Mouse (Mus musculus): ENCODE measurements around the gene Asgr1.

Asgr1 gene

DNA sequence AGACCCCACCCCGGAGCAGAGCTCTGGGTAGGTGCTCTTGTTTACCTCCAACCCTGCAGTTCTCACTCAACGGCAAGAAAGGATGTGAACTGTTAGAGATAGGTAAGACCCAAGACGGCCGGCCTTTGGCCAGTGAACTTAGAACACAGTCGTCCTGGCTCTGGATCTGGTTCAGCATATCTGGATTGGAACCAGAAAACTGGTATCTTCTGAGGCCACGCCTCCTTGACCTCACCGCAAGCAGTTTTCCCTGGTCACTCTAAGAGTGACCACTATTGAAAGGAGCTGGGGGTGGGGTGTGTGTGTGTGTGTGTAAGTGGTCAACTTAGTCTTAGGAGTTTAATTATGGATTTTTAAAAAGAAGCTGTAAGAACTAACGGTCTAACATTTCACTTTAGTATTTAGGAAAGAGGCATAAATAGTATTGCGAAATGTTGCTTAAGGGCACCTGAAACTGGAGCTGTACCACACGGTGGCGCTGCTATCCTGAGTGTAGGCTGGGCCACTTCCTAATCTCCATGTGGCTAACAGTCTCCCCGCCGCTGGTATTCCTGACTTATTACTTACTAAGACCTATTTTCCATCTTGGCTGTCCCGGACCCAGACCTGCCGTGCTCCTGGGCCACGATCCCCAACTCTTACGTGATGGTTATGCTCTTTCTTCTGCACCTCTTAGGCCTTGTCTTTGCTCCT is 20.6 kb downstream of the Asgr1 start:
- peak; percentile 92 for DNase-seq

DNA sequence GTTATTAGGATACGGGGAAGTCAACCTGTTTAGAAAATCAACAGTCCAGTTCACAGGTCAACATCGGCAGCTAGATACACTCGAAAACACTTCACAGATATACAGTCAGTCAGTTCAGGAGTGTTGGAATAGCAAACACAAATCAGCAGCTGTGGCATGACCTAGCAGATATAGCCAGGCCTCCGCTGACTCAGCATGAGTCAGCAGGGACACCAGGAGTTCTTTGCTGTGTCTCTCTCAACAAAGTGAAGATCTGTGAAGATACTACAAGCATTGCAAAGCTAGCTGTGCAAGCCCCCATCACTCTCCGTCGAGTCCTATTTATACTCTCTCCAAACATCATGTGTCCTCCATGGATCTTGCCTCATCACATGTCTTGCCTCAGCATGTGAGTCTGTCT is 21.7 kb downstream of the Asgr1 start:
- DNase-seq: no peak

- DNase-seq: no peak
Observed at GRCm38 (mm10) chr11:70077441-70077840, 23.6 kb downstream of the Asgr1 start.

DNA sequence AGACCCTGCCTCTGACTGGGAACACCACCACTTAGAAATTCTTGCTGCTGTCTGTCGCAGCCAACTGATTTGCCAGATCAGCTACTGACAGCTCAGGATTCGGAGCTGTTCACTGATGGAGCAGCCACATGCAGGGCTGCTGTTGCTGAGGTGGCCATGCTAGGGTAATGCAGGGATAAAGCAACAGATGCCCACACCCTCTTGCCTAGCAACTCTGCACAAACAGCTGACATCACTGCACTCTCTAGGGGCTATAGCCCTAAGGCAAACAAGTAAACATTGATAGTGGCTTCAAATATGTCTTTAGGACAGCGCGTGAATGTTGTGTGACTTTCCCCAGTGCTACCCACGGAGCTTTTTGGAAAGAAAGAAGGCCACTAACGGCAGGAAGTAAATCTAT is 25.3 kb downstream of the Asgr1 start:
- no peak for DNase-seq

DNA sequence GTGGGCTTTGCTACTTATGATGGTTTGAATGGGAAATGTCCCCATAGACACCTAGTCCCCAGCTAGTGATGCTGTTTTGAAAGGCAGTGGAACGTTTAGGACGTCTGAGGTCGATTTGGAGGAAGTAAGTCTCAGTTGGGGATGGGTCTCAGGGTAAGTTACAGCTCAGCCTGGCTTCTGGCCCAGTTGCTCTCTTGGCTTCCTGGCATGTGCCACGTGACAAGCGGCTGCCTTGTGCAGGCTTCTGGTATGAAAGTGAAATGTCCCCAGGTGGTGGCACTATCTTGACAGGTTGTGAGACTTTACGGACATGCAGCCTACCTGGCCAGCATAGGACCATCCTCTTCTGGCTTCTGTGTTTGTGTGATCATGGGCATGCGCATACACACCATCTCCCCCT is 26.0 kb downstream of the Asgr1 start:
- DNase-seq: peak in 1 of 2 experiments; percentile 45

DNA sequence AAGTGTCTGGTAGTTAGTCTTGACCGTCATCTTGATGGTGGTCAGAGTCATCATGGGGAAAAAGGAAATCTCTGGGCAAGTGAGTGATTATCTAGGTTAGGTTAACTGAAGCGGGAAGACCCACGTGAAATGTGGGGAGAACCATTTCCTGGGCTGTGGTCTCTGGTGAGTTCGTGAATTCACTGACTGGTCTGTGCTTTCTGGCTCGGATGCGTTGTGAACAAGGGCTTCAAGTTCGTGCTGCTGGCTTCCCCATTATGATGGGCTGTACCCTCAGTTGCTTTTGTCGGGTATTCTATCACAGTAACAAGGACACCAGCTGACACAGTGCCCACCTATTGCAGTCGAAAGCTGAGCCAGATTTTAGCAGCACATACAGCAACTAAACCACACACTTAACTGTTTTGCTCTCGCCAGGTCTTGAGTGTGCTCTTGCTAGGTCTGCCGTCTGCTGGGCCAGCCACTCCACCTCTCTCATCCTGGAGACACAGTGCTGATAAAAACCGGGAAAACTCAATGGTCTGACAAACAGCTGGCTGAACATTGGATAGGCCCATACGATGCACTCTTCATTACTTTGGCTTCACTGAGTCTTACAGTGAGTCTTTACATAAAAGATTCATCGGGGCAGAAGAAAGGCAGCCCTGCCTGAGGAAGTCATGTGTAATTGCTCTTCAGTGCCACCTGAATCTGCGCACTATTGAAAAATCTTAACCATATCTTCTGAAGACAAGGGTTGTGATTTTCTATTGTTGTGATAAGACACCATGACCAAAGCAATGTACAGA is 27.1 kb downstream of the Asgr1 start:
- no peak for DNase-seq

DNA sequence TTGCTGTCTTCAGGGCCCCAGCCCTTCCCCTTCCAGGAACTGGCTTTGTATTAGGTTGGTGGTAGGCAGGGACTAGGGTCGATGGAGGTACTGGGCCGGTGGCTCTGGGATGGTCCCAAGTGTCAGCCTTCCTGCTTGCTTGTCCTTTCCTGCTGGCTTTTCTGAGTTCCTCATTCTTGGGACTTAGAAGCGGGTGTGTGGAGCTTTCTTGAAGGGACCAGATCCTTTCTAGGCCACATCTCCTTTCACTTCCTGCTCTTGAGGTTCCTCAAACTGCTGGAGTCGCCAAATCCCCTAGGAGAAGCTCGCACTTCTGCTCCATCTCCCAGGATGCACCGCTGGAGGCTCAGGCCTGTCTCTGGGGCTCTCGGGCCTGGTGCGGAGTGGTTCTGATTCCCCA is 30.7 kb downstream of the Asgr1 start:
- no peak for DNase-seq

GRCm38 (mm10) chr11:70091986-70092783 is 38.3 kb downstream of the Asgr1 start, which contains the start of gene Asgr2:
TSS of gene Asgr2 (plus strand) at chr11:70092644.
- peak; percentile 22 to 47 for DNase-seq

- DNase-seq: peak; percentile 8 to 28
Observed at GRCm38 (mm10) chr11:70097396-70097795, 43.5 kb downstream of the Asgr1 start.

- DNase-seq: no peak
Observed at GRCm38 (mm10) chr11:70099102-70099501, 45.2 kb downstream of the Asgr1 start.

DNA sequence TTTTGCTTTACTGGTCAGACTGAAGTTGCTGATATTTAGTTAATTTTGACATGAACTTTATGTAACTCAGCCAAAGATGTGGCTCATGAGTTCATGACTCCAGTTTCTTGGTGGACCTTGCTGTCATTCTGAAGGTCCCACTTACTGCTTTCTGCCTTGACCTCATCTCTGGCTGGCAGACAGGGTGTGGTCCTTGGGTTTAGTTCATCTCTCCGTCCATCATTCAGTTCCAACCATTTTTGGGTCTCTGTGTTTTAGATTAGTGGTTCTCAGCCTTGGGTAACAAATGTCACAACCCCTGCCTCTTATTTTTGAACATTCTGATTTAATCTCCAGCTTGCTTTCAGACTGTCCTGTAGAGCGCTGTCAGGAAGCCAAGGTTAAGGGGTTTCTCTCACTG is 45.9 kb downstream of the Asgr1 start:
- no peak for DNase-seq

GRCm38 (mm10) chr11:70103701-70104315 is 49.9 kb downstream of the Asgr1 start:
- no peak for DNase-seq

DNA sequence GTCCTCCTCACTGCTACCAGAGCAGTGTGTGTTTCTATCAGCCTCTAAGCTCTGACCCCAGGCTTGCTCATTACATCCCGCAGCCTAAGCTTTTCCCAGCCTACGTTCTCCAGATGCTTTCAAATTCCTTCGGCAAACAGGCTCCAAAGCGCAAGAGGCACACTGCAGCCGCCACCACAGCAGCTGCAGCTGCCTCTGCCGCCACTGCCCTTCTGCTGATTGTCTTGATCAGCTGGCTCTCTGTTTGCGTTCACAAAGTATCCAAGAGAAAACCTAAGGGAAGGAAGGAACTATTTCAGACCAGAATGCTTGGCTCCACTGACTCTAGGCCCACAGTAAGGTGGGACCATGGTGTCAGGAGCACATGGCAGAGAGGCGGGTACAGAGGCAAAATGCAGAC is 53.2 kb downstream of the Asgr1 start:
- no peak for DNase-seq
